Comparison of ENCODE assay signal across 12 mouse cellular contexts in the genomic region with DNA sequence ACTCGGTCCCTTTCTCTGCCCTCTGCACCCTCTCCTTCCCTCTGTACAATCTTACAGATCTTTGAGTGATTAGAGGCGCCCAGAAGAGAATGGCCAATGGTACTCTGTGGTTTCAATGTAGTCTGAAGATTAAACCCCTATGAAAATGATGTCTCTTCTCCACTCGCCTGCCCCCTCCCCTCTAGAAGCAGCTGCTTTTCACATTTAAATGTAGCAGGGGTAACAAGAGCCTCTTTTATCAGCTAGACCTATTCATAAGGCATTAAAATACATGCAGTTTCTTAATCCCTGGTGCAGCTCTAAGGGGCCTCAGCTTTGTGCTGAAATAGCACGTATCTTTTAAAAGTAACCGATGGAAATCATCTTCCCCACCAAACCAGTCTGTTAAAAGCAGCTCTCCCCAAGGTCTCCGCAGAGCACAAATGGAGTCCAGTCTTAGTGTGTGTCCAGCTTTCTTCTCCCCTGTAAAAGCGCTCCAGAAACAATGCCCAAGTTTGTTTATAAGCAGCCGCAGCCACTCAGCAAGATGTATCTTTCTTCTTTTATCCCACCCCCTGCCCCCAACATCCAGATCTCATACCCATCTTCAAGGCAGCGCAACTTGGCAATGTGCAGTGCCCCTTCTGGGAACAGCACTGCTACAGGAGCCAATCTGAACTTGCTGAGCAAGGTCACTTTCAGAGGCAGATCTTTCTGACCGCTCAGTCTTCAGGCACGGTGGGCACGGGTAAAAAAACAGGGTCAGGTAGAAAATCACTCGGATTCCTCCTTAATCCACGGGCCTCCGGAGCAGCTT.
DNase-seq lines count a peak whose midpoint lies in the region; ATAC-seq and TF ChIP-seq lines count a peak whose summit lies in the region.
"Had no signal": no experiment of that assay in that cellular context is flagged by ENCODE, and none has a peak within 500 bp of the region (broad histone marks: within the 10 kb centered on the region; RNA-seq: fewer than 3 reads in every experiment).

No protein-coding gene starts in this region.

- 56% methylated on average over 15 of the region's 15 CpGs for WGBS in kidney, postnatal 0 days
- WGBS in embryonic facial prominence, embryonic 10.5 days = 29% methylated on average over 15 of the region's 15 CpGs
- 7% methylated on average over 15 of the region's 15 CpGs for WGBS in forebrain, embryonic 13.5 days
- 11% methylated on average over 15 of the region's 15 CpGs for WGBS in midbrain, embryonic 11.5 days

- H3K4me1 ChIP-seq in kidney, postnatal 0 days (replicated peaks; ENCODE audit: insufficient read depth, low read length) = no peaks in the 10 kb centered on the region
- H3K4me1 ChIP-seq in embryonic facial prominence, embryonic 10.5 days = peaks cover 25% of the 10 kb centered on the region
- peaks cover 11% of the 10 kb centered on the region for H3K4me1 ChIP-seq in forebrain, embryonic 13.5 days
- H3K4me1 ChIP-seq in midbrain, embryonic 11.5 days (ENCODE audit: control insufficient read depth, insufficient read depth, low read length) = peaks cover 12% of the 10 kb centered on the region

- no peaks in the 10 kb centered on the region for H3K27me3 ChIP-seq in kidney, postnatal 0 days (ENCODE audit: insufficient read depth, low read length)
- peaks cover 12% of the 10 kb centered on the region for H3K27me3 ChIP-seq in embryonic facial prominence, embryonic 10.5 days (replicated peaks; ENCODE audit: low read depth, poor library complexity, severe bottlenecking)
- 0 out of 2 replicates have a peak, but pooled peaks cover 2% of the 10 kb centered on the region for H3K27me3 ChIP-seq in forebrain, embryonic 13.5 days
- no peaks in the 10 kb centered on the region for H3K27me3 ChIP-seq in midbrain, embryonic 11.5 days (ENCODE audit: control insufficient read depth, insufficient read depth, low read length)

- ATAC-seq in kidney, postnatal 0 days (replicated peaks; ENCODE audit: low FRiP score, low read depth) = no peak
- peak; percentile 42; the same call in 1 of the 2 replicates for ATAC-seq in forebrain, embryonic 13.5 days
- peak; percentile 85 for ATAC-seq in midbrain, embryonic 11.5 days (ENCODE audit: low FRiP score)
- ATAC-seq in megakaryocyte-erythroid progenitor cell, adult 5-6 weeks (replicated peaks; ENCODE audit: low FRiP score, low TSS enrichment, poor library complexity, severe bottlenecking) = no peak

- no peak for DNase-seq in kidney, postnatal 0 days (ENCODE audit: low spot score)
- DNase-seq in kidney, postnatal 25 days = no peak
- DNase-seq in embryonic facial prominence, embryonic 10.5 days (ENCODE audit: low spot score) = no peak
- peak; percentile 94 for DNase-seq in midbrain, embryonic 11.5 days (ENCODE audit: low spot score, missing footprints)
- DNase-seq in urinary bladder, postnatal 14 days (ENCODE audit: low spot score) = no peak
- DNase-seq in layer of hippocampus, adult 11-12 months (ENCODE audit: low spot score) = no peak
- DNase-seq: layer of hippocampus, postnatal 36 days; right cerebral cortex, postnatal 25 days; thymus, adult 18-20 months had no signal

- TF ChIP-seq CTCF in kidney, postnatal 0 days (IDR thresholded peaks at IDR 0.05; ENCODE audit: low read depth) = no peak

- no peaks in the 10 kb centered on the region for H3K36me3 ChIP-seq in kidney, postnatal 0 days (ENCODE audit: insufficient read depth, low read length)
- no peaks in the 10 kb centered on the region for H3K36me3 ChIP-seq in embryonic facial prominence, embryonic 10.5 days (replicated peaks)
- no peaks in the 10 kb centered on the region for H3K36me3 ChIP-seq in forebrain, embryonic 13.5 days (ENCODE audit: poor library complexity, severe bottlenecking)
- H3K36me3 ChIP-seq in midbrain, embryonic 11.5 days (ENCODE audit: control insufficient read depth, insufficient read depth, low read length) = no peaks in the 10 kb centered on the region

- no peaks in the 10 kb centered on the region for H3K9me3 ChIP-seq in kidney, postnatal 0 days (replicated peaks; ENCODE audit: low read length)
- no peaks in the 10 kb centered on the region for H3K9me3 ChIP-seq in embryonic facial prominence, embryonic 10.5 days
- no peaks in the 10 kb centered on the region for H3K9me3 ChIP-seq in forebrain, embryonic 13.5 days (replicated peaks)
- H3K9me3 ChIP-seq in midbrain, embryonic 11.5 days (ENCODE audit: control insufficient read depth, low read length) = no peaks in the 10 kb centered on the region

- H3K4me3 ChIP-seq in kidney, postnatal 0 days (replicated peaks; ENCODE audit: low read depth, low read length) = no peak overlapping the region
- no peak overlapping the region for H3K4me3 ChIP-seq in embryonic facial prominence, embryonic 10.5 days
- no peak overlapping the region for H3K4me3 ChIP-seq in forebrain, embryonic 13.5 days
- H3K4me3 ChIP-seq in midbrain, embryonic 11.5 days (ENCODE audit: low read depth, low read length) = no peak overlapping the region

- H3K27ac ChIP-seq in kidney, postnatal 0 days = peak overlapping the region; percentile 31; the same call in 1 of the 2 replicates
- H3K27ac ChIP-seq in embryonic facial prominence, embryonic 10.5 days (replicated peaks) = peak overlapping the region; percentile 30; the same call in 1 of the 2 replicates
- no peak overlapping the region for H3K27ac ChIP-seq in forebrain, embryonic 13.5 days
- peak overlapping the region; percentile 67 for H3K27ac ChIP-seq in midbrain, embryonic 11.5 days (ENCODE audit: low read depth, low read length)
- H3K27ac ChIP-seq: liver, embryonic 14.5 days had no signal

- H3K4me2 ChIP-seq in kidney, postnatal 0 days (ENCODE audit: low read length) = no peak overlapping the region
- H3K4me2 ChIP-seq in forebrain, embryonic 13.5 days = peak overlapping the region; percentile 29
- H3K4me2 ChIP-seq in midbrain, embryonic 11.5 days = peak overlapping the region; percentile 34

- H3K9ac ChIP-seq in kidney, postnatal 0 days (ENCODE audit: low read depth, low read length) = no peak overlapping the region
- H3K9ac ChIP-seq in forebrain, embryonic 13.5 days = no peak overlapping the region
- no peak overlapping the region for H3K9ac ChIP-seq in midbrain, embryonic 11.5 days (ENCODE audit: low read length)
- H3K9ac ChIP-seq: liver, embryonic 14.5 days had no signal

Comparison
In these comparisons a context has a peak if more than half of its experiments do, and no peak if none do; other contexts are left out.
1. ATAC-seq: peak in forebrain, embryonic 13.5 days (single experiment) and midbrain, embryonic 11.5 days (single experiment); none in kidney, postnatal 0 days (single experiment) and megakaryocyte-erythroid progenitor cell, adult 5-6 weeks (single experiment).